Mouse (Mus musculus) WW6 (cell line): ENCODE data around the gene Kcnk4.
A peak's percentile ranks its signal among the peaks of the same experiment; 100 is the strongest.
"Not testable (repeated sequence)": the region's sequence is repeated elsewhere in the genome, so short reads cannot be mapped to it uniquely, and the experiment has no call there.

ENCODE experiments used
- DNase-seq: peaks from one replicate; pipeline ENCODE4 v3.0.0-alpha.2; 2013; ENCODE audit warnings: low read depth, low spot score

The Kcnk4 gene

DNA sequence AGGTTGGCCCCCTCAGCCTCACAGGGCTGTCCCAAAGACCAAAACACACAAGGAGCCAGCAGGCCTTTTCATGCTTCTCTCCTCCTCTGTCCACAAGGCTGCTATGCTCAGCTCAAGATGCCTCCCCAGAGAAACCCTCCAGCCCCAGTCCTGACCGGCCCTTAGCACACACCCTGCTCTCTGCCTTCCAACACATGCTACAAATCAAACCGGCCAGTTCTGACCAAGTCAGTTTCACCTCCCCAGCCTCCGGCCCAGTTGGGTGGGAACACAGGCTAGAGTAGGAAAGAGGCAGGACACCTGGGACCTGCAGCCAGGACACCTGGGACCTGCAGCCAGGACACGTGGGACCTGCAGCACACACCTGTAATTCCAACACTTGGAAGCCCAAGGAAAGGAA lies 17.8 kb downstream of the Kcnk4 start:
- no peak for DNase-seq

DNA sequence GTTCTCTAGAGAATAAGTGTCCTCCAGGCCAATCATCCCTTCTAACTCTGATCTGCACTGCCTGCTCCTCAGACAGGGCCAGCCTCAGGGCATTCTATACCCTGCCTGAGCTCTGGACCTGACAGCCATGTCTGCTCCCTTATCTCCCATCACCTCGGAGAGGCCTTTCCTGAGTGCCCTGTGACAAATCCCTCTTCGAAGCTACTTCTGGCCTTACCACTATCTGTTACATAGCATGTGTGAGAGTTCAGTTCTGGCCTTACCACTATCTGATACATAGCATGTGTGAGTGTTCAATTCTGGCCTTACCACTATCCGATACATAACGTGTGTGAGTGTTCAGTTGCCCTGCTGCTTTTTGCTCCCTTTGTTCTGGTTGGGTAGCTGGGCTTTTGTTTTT lies 19.0 kb downstream of the Kcnk4 start:
- DNase-seq, result no peak

DNA sequence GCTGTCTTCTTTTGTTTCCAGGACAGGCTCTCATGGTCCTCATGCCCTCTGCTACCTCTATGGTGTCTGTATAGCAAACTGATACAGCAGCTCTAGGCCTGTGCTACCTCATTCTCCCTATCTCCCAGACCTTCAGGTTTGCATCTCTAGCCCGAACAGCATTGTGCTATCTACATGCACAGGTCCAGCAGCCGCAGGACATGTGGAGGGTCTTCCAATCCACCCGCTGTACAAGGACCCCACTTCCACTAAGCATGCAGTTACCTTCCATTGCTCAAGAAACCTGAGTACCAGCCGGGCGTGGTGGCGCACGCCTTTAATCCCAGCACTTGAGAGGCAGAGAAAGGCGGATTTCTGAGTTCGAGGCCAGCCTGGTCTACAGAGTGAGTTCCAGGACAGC lies 19.8 kb downstream of the Kcnk4 start:
- DNase-seq, result no peak

DNA sequence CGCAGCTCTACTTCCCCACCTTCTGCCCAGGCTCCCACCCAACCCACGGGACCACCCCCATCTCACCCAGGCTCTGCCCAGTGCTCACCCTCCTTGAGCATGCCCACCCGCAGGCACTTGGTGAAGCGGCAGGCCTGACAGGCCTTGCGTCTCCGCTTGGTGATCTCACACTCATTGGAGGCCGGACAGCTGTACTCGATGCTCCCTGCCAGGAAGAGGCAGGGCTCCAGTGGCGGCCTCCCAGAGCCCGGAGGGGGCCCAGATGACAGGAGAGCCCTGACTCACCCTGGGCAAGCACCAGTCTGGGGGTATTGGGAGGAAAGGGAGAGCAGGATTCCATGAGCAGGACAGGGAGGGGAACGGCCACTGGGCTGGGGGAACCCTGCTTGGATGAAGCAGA lies 20.3 kb downstream of the Kcnk4 start:
- DNase-seq, result no peak

- no peak for DNase-seq
These were observed 21.3 kb downstream of the Kcnk4 start for GRCm38 (mm10) chr19:6913036-6913435.

DNA sequence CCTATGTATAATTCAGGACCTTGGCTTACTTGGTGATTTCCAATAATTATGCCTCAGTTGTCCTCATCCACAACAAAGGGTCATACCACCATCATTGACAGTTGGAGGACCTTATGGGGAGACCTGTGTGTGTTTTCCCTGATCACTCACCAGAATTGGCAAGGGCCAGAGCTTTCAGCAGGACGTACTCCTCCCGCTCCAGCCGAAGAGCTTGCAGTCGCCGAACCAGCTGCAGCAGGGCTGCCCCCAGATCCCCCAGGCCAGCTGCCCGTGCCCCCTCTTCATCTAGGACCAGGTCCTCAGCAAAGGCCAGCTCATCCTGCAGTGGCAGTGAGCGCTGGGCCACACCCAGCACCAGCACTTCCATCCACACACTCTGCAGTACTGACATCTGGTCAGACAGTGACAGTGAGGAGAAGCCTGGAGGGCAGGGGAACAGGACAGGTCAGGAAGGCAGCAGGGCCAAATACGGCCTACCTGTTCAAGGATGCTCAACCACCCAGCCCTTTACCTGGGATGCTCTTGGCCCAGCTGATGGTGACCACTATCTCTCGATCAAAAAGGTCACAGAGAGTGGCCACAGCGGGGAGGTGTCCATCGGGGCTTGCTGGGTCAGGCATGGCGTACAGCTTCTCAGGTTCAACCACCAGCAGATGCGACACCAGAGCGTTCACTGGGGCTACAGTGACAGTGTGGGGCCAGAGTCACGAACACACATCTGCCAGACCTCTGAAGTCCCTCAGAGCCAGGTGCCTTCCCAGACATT lies 21.9 kb downstream of the Kcnk4 start:
- no peak for DNase-seq

DNA sequence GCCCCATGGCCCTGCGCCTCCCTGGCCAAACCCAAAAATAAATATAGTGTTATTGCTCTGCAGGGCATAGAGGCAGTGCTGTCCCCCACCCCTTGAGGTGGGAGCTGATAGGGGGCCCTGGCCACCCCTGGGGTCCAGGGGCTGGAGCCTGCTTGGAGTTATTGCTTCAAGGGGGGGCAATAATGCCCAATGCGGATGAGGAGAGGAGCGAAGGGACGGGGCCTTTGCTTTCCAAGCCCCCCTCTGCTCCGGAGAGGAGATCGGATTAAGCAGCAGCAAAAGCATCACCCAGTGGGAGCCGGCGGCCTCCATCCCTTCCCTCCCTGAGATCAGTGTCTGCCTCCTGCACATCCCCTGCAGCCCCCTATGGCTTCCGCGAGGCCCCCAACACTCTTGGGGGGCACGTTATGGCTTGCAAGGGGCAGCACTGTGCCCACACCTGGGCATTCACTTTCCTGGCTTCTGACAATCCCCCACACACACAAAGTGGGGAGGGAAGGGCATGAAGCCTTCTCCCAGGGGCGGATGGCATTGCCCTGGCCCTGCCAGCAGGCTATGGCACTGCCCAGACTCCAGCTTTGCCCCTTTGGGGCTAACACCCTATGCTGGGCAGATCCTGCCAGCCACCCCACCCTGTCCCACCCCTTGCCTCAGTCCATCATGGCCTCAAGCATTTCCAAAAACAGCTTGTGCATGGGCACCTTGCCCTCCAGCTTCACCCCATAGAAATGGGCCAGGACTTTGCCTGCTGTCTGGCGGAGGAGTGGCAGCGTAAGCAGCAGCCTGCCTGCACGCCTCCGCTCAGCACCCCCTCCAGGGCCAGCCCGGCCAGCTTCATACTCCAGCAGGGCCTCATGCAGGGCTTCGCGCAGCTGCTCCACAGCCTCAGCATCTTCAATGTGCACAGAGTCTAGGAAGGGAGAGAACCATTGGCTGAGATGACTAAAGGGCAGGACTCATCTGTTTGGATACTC lies 22.9 kb downstream of the Kcnk4 start:
- no peak for DNase-seq

DNA sequence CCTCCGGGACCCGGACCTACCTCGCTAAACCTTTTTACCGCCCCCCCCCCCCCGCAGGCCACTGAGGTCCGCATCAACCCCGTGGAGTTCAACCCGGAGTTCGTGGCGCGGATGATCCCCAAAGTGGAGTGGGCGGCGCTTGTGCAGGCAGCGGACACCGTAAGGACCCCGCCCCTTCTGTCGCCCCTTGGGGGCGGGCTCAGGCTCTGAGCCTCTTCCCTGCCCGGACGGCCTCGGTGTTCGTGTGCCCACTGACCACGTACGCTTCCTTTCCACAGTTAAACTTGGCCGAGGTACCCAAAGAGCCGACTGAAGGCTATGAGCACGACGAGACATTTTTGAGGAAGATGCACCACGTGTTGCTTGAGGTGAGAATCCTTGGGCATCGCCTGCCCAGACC lies 24.0 kb downstream of the Kcnk4 start:
- DNase-seq, result not testable (repeated sequence)

DNA sequence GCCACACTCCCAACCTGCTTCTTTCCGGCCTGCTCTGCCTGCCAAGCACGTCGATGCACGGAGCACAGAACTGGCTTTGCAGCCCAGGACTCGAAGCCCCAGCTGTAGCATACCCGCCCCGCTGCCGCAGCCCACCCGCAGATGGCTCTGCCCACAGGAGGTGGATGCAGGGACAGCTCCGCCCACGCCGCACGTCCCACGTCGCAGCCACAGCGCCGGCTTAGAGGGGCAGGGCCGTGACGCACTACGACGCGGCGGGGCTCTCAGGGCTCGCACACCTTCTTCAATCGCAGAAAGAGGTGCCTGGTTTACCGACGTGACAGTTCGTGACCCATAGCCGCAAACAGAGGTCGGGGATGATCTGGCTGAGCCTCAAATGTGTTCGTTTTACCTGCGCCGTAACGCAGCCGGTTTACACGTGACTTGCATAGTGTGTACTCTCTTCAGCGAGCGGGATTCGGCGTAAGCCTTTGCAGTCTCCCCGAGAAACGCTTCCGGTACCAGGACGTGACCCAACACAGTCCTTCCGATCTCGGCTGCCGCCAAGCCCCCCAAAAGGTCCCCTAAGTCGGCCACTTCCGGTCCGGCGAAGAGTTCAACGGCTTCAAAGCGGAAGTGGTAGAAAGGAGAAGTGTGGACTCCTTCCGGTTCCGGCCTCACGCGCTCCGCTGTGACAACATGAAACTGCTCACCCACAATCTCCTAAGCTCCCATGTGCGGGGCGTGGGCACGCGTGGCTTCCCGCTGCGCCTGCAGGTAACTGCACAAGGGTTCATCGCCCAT lies 24.6 kb downstream of the Kcnk4 start, which contains the start of the genes Trmt112 and Prdx5:
Trmt112 (plus strand) TSS at position 192 of the 783 bp plus-strand sequence.
Prdx5 (minus strand) TSS at position 600 of the 783 bp plus-strand sequence.
- peak; percentile 86 for DNase-seq

DNA sequence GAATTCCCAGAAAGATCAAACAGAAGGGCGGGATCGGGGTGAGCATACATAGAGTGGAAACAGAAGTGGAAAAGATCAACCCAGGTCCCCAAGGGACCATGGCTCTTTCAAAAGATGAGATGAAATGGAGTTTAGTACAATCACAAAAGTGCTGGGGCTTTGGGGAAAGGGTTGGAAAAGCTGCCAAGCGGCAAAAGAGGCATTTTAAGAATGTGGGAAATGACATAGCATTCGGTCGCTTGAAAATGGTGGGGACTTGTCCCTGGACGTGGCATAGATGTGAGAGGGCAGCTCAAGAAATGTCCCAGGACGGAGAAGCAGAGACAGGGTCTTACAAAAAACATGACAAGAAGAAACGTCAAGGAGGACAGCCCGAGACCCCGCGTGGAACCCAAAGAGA lies 25.3 kb downstream of the Kcnk4 start:
- no peak for DNase-seq

- no peak for DNase-seq
These were observed 26.3 kb downstream of the Kcnk4 start for GRCm38 (mm10) chr19:6907811-6908540.

- no peak for DNase-seq
These were observed 27.2 kb downstream of the Kcnk4 start for GRCm38 (mm10) chr19:6907094-6907493.

- no peak for DNase-seq
These were observed 28.1 kb downstream of the Kcnk4 start for GRCm38 (mm10) chr19:6906199-6906598.

- no peak for DNase-seq
These were observed 28.7 kb downstream of the Kcnk4 start for GRCm38 (mm10) chr19:6905498-6906159.

- DNase-seq, result no peak
These were observed 29.5 kb downstream of the Kcnk4 start for GRCm38 (mm10) chr19:6904846-6905245.

DNA sequence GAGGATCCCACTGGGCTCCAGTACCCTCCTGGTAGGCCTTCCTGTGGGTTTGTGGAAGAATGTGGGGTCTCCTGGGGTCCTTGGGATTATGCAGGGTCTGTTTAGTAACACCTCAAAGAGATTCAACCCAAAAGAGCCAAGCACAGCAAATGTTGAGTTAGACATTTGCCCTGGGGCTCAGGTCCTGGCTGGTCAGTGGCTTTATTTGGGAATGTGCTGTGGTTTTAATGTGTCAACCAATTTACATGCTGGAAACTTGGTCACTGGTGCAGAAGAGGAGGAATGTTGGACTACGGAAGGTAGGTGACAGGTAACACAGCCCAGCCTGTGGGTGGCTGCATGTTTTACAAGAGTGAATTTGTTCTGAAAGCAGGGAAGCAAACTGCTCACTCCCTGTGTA lies 31.3 kb downstream of the Kcnk4 start:
- no peak for DNase-seq

- DNase-seq, result no peak
These were observed 34.7 kb downstream of the Kcnk4 start for GRCm38 (mm10) chr19:6899641-6900040.

DNA sequence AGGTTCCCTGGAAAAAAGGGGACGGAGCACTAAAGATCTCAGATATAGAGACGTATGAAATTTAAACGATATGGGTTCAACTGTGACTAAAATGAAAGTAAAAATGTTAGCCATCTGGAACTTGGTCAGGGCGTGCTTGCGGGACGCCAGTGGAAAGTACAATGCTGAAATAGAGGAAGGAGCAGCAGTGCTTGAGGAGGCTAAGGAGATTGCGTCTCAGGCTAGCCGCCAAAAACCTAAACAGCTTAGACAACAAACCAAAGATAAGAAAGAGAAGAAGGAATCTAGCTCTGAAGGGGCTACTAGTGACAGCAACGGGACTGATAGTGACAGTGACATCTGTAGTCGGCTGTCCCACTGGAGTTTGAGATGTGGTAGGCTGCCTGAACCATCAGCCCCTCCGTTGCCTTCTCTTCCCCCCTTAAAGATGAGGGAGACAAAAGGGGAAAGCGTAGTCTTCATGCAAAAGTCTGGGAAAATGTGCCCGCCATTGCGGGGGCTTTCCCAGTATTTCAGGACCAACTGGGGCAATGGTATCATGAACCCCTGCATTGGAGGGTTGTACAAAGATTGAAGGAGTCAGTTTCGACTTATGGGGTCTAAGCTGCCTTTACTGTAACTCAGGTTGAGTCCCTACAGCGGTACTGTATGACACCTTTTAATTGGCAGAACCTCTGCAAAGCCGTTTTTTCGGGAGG lies 38.6 kb downstream of the Kcnk4 start:
- DNase-seq, result not testable (repeated sequence)

- no peak for DNase-seq
These were observed 40.4 kb downstream of the Kcnk4 start for GRCm38 (mm10) chr19:6893731-6894451.
